Mouse (Mus musculus) natural killer cell, adult 2 months (primary cell): ENCODE measurements around the gene Fam216b.

Experiments
- DNase-seq, 2 experiments: peaks; one replicate each; pipeline ENCODE4 v3.0.0; 2022; ENCODE audit warnings: low spot score in 2 of 2

Gene Fam216b

DNA sequence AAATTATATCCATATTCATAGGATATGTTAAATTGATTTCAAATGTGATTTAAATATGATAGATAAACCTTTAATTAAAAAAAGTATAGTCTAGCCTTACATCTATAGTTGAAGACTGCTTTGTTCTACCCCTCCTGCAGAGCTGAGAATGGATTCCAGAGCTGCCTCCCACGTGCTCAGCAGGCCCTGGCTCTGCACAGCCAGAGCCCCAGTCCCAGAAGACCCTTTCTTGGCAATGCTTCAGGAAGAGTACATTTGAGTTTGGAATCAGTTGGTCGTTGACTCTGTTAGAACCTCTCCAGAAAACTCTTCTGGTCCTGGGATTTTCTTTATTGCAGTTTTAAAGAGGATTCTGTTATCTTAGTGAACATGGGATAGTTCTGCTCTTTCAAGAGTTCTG lies 45.7 kb downstream of the Fam216b start:
- no peak for DNase-seq

DNA sequence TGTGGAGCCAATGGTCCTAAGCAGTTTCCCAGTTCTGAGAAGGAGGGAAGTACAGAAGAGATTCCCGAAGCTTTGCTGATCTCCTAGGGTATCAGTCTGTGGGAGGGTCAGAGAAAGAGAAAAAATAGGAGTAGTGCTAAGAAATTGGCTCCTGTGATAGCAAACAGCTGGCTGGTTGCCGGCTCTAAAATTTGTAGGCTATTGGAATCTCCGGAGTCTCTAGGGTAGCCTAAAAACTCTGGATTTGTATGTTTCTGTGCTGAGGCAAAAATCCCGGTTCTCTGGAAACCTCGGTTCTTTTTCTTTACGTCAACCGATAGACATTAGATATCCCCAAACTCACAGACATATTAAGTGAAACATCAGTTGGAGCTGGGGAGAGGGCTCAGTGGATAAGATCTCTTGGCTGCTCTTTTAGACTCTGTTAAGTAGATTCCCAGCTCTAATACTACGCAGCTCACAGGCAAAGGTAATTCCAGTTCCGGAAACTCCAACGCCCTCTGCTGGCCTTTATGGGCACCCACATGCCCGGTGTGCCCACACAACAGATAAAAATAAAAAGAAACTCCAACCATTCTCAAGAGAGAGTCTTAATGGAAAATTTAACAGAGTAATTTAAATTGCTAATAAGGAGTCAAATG lies 46.8 kb downstream of the Fam216b start:
- no peak for DNase-seq

DNA sequence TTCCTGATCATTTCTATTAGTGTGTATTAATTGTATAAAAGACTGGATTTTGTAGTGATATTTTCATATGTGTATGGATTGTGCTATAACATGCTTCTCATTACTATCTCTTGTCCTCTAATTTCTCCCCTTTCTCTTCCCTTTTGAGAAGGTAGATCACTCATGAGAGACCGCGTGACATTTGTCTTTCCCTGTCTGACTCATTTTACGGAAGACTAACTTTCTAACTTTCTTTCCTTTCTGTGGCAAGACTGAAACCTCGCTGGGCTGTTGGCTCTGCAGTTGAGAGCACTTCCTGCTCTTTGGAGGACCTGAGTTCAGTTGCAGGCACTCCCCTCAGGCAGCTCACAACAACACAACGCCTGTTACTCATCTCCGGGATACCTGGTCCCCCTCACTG lies 48.2 kb downstream of the Fam216b start:
- no peak for DNase-seq

DNA sequence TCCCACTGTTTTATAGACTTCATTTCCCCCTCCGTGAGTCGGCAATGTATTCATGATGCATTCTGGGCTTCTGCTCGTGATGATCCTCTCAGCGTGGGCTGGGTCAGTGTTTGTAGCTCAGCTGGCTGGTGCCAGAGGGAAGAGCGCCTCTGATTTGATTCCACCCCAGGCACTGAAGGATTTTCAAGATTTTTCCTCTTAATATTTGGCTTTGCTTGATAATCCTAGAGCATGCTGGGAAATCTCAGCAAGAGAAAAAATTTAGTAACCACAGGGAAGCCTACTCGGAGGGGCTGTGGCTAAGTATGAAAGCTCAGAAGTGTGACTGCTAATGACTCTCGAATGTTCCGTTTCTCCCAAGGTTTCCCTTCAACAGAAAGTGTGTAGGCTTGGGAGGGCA lies 49.9 kb downstream of the Fam216b start:
- DNase-seq = no peak
